Mouse (Mus musculus) limb, embryonic 13.5 days (tissue): ENCODE data around the gene Ubfd1. TPM values are rescaled to one million over a fixed set of nuclear protein-coding genes. Genes with fewer than 3 reads are reported as not detected.

ENCODE experiments used
- ATAC-seq: fragments of 200-750 bp; cut with Nextera tagmentation; 2 replicates; pipeline ENCODE4 v1.8.0; 2017; ENCODE audit warnings: low read depth, moderate number of reproducible peaks, moderate TSS enrichment; ENCODE audit not compliant: low FRiP score
- H3K27ac ChIP-seq: fragments of 300-500 bp; sonication (generic); 2 replicates; pipeline ENCODE4 v1.5.1; 2015; ENCODE audit warnings: inconsistent platforms, mild to moderate bottlenecking, moderate library complexity
- H3K27me3 ChIP-seq: fragments of 300-500 bp; sonication (generic); 2 replicates; pipeline ENCODE4 v1.6.1; 2015; ENCODE audit warnings: mild to moderate bottlenecking, inconsistent platforms
- H3K36me3 ChIP-seq: fragments of 300-500 bp; sonication (generic); 2 replicates; pipeline ENCODE4 v1.6.1; 2015; ENCODE audit warnings: inconsistent platforms, mild to moderate bottlenecking, moderate library complexity
- H3K4me1 ChIP-seq: fragments of 300-500 bp; sonication (generic); 2 replicates; pipeline ENCODE4 v1.6.1; 2015; ENCODE audit warnings: inconsistent platforms
- H3K4me2 ChIP-seq: fragments of 300-500 bp; sonication (generic); replicated peaks from 2 replicates; pipeline ENCODE4 v1.6.1; 2015; ENCODE audit warnings: inconsistent platforms, mild to moderate bottlenecking, moderate library complexity
- H3K4me3 ChIP-seq: fragments of 300-500 bp; sonication (generic); 2 replicates; pipeline ENCODE4 v1.5.1; 2015; ENCODE audit warnings: moderate library complexity, mild to moderate bottlenecking, inconsistent platforms
- H3K9ac ChIP-seq: fragments of 300-500 bp; sonication (generic); 2 replicates; pipeline ENCODE4 v1.6.1; 2015; ENCODE audit warnings: mild to moderate bottlenecking, inconsistent platforms
- H3K9me3 ChIP-seq: fragments of 300-500 bp; sonication (generic); 2 replicates; pipeline ENCODE4 v1.6.1; 2016; ENCODE audit warnings: inconsistent platforms
- WGBS: fragments of 180-500 bp; shearing (Covaris S2); methylation state at CpG from one replicate; pipeline ENCODE4 v1.1.7; 2015; 5-methylcytosine and 5-hydroxymethylcytosine counted together
- polyA plus RNA-seq: library from polyadenylated mRNA; unstranded; fragments of >200 nt; fragmentation: Nextera tagmentation; extraction: Ambion mirVana; gene quantifications from 2 replicates; pipeline ENCODE4 v1.2.1, GENCODE M21; 2015

The Ubfd1 gene
- 71.3 and 76.5 TPM in 2 replicates for polyA plus RNA-seq

DNA sequence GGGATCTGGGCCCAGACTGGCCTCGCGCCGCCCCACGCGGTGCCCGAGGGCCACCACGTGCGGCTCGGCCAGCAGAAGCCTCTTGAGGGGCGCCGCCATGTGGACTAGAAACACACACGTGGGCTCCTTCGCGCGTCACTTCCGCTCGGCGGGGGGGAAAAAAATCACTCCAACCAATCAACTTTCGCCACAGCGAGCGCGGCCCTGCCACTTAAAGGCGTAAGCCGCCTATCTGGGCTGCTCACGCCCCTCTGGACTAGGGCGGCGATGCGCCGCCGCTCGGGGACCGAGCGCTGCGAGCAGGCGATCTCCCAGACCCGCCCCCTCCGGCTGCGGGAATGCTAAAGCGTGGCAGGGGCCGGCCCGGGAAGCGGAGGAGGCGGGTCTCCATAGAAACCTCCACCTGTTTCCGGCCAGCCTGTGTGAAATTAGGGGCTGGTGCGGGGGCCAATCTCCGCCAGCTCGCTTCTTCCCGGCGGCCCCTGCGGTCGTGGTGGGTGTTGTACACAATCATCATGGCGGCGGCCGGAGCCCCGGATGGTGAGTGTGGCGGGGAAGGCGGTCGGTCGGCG is at the start of gene Ubfd1, which contains the start of gene Ears2:
Gene Ubfd1, plus strand, starts transcription at position 231 of the 572 bp plus-strand sequence.
Gene Ears2, minus strand, starts transcription at position 319 of the 572 bp plus-strand sequence.
- Histone ChIP-seq H3K4me2 (peak within 1 kb of the TSS; percentile 76), H3K36me3 (peaks cover 40% of the 10 kb centered on the region), H3K4me3 (peak within 1 kb of the TSS; percentile 100), H3K9ac (peak within 1 kb of the TSS; percentile 99), H3K9me3 (no peaks in the 10 kb centered on the region), H3K27me3 (no peaks in the 10 kb centered on the region), H3K27ac (peak within 1 kb of the TSS; percentile 92), H3K4me1 (peaks cover 30% of the 10 kb centered on the region)
- ATAC-seq: peak; percentile 98
- under 1% methylated on average over 59 of the region's 60 CpGs for WGBS

DNA sequence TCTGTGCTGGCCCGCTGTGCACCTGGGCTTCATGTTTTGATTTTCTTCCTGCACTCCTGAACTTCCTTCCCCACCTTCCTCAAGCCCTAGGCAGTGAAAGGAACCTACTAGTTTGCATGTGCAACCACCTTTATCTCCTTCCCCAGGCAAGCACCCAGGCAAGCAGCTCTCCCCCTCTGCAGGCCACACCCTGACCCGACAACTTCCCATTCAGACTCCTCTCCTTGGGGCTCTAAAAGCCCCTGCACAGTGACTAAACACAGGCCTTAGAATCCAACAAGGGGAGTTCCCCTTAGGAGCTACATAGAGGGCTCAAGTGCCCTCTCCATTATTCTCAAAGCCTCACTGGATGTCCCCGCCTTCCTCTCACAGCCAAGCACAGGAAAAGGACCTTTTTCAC is 48.7 kb upstream of the Ubfd1 start:
- peak overlapping the region; percentile 25; the same call in 1 of the 2 replicates for H3K9ac ChIP-seq
- H3K36me3 ChIP-seq: peaks cover 6% of the 10 kb centered on the region
- H3K4me3 ChIP-seq: peak overlapping the region; percentile 82; the same call in 1 of the 2 replicates
- H3K27me3 ChIP-seq: no peaks in the 10 kb centered on the region
- no peak overlapping the region; the same call in 1 of the 2 replicates for H3K27ac ChIP-seq
- H3K9me3 ChIP-seq: no peaks in the 10 kb centered on the region
- H3K4me2 ChIP-seq: peak overlapping the region; percentile 79
- 82% methylated on average over 3 of the region's 3 CpGs for WGBS
- H3K4me1 ChIP-seq: peaks cover 44% of the 10 kb centered on the region
- no peak for ATAC-seq

DNA sequence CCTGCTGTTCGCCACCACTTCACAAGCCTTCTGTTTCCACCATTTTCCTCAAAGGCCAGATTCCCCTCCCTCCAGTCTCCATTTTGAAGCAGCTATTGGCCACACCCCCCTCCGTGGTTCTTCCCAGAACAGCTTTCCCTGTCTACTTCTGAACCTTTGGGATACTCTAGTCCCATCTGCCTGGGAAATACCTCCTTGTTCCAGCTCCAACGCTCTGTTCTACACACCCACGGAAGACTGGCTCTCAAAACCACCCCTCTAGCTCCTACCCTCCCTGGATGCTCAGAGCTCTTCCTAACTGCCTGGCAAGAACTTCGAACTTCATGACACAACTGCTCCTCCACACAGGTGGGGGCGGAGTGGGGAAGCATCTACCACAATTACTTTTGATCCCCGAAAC is 48.0 kb upstream of the Ubfd1 start:
- peaks cover 6% of the 10 kb centered on the region for H3K36me3 ChIP-seq
- 83% methylated on average over 7 of the region's 7 CpGs for WGBS
- H3K9me3 ChIP-seq: no peaks in the 10 kb centered on the region
- peak overlapping the region; percentile 79 for H3K4me2 ChIP-seq
- peaks cover 44% of the 10 kb centered on the region for H3K4me1 ChIP-seq
- H3K4me3 ChIP-seq: peak overlapping the region; percentile 82
- peak overlapping the region; percentile 36; the same call in 1 of the 2 replicates for H3K9ac ChIP-seq
- H3K27ac ChIP-seq: no peak overlapping the region; the same call in 1 of the 2 replicates
- ATAC-seq: no peak
- H3K27me3 ChIP-seq: no peaks in the 10 kb centered on the region

DNA sequence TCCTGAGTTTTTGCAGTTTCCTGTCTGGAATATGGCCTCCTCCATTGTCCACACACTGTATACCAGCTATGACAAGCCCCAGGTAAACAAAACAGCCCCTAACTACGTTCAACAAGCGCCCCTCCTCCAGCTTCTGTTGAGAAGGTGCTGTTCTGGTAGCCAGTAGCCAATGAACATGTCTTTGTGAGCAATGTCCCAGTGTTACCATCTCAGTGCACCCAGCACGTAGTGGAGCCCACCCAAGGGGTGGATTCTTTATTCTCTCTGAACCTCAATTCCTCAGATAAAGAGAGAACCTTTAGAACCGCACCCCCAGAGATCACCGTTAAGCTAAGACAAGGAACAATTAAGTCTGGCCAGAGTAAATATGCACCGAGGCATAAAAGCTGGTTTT is 46.7 kb upstream of the Ubfd1 start:
- H3K27me3 ChIP-seq: no peaks in the 10 kb centered on the region
- ATAC-seq: peak; percentile 25; the same call in 1 of the 2 replicates
- peaks cover 36% of the 10 kb centered on the region for H3K4me1 ChIP-seq
- H3K36me3 ChIP-seq: peaks cover 6% of the 10 kb centered on the region
- H3K27ac ChIP-seq: peak overlapping the region; percentile 88
- peak overlapping the region; percentile 90 for H3K9ac ChIP-seq
- under 1% methylated on average over 6 of the region's 6 CpGs for WGBS
- H3K9me3 ChIP-seq: no peaks in the 10 kb centered on the region
- H3K4me3 ChIP-seq: peak overlapping the region; percentile 82
- H3K4me2 ChIP-seq: peak overlapping the region; percentile 79

DNA sequence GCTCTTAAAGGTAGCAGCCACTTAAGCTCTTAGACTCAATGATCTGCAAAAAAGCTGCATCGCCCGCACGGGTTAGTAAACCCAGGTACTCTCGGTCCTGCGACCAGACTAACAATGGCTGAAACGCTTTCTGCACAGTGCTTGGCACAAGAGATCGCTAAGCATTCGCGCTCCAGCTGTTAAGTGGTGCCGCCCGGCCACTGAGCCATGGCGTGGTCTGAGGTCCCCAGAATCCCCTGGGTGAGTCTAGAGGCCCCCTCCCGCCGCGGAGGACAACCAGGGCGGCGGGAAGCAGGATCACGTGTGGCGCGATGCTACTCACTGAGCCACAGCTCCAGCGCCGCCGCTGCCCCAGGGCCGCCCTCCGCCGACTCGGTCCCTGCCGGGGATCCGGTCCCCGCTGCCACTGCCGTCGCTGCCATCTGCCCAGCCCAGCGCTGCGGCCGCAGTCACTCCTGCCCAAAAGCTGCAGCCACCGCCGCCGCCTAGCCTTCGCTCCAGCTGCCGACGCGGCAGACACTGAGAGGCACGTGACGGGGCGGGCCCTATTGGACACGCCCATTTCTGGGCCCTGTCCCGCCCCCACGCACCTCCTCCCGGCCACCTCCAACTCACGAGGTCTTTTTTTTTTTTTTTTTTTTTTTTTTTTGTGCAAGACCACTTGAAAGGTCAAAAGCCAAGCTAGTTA is 46.2 kb upstream of the Ubfd1 start, which contains the start of gene Gga2:
Gene Gga2, minus strand, starts transcription at position 556 of the 688 bp plus-strand sequence.
- H3K4me1 ChIP-seq: peaks cover 31% of the 10 kb centered on the region
- peak within 1 kb of the TSS; percentile 82 for H3K4me3 ChIP-seq
- peaks cover 6% of the 10 kb centered on the region for H3K36me3 ChIP-seq
- peak within 1 kb of the TSS; percentile 90 for H3K9ac ChIP-seq
- WGBS: under 1% methylated on average over 50 of the region's 50 CpGs
- H3K27ac ChIP-seq: peak within 1 kb of the TSS; percentile 88
- H3K9me3 ChIP-seq: no peaks in the 10 kb centered on the region
- peak; percentile 86 for ATAC-seq
- peak within 1 kb of the TSS; percentile 79 for H3K4me2 ChIP-seq
- no peaks in the 10 kb centered on the region for H3K27me3 ChIP-seq

DNA sequence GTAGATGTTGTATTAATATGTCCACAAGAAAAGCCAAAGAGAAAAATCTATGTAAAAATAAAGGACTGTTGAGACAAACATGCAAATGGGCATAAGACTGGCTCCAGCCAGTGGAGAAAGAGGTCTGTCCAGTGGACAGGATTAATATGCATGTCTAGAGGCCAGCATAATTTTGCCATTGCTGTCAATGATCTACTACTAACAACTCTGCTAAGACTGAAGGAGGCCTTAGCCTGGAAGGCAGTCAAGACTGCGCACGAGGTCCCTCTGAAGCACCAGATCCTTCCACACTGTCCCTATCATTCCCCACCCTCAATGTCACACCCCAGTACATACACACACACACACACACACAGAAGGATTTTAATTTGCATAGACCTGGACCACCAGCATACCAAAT is 44.8 kb upstream of the Ubfd1 start:
- H3K4me3 ChIP-seq: no peak overlapping the region
- H3K27ac ChIP-seq: no peak overlapping the region
- ATAC-seq: no peak
- no peaks in the 10 kb centered on the region for H3K9me3 ChIP-seq
- H3K4me2 ChIP-seq: no peak overlapping the region
- H3K27me3 ChIP-seq: no peaks in the 10 kb centered on the region
- H3K36me3 ChIP-seq: peaks cover 6% of the 10 kb centered on the region
- H3K4me1 ChIP-seq: peaks cover 23% of the 10 kb centered on the region
- no peak overlapping the region for H3K9ac ChIP-seq
- WGBS: 100% methylated on average over 2 of the region's 2 CpGs

DNA sequence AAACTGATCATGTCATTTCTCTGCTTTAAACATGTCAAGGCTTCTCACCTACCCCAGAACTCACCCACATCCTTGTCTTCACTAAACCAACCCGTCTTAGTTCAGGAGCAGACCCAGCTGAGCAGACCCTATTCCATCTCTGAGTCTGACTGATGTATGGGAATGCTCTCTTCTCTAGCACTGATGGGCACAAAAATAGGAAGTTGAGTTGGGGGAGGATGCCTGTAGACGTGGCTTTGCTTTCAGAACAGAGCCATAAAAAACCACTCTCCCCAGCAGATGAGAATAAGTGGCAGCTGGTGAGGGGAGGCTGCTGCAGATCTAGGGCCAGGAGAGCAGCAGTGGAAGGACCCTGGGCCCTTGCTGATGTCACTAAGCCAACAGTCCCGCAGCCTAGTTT is 33.6 kb upstream of the Ubfd1 start:
- ATAC-seq: no peak
- Histone ChIP-seq H3K9me3 (no peaks in the 10 kb centered on the region), H3K27ac (no peak overlapping the region), H3K4me1 (no peaks in the 10 kb centered on the region), H3K4me3 (no peak overlapping the region), H3K27me3 (no peaks in the 10 kb centered on the region), H3K4me2 (no peak overlapping the region), H3K9ac (no peak overlapping the region), H3K36me3 (peaks cover 12% of the 10 kb centered on the region)
- WGBS: 56% methylated on average over 3 of the region's 3 CpGs

DNA sequence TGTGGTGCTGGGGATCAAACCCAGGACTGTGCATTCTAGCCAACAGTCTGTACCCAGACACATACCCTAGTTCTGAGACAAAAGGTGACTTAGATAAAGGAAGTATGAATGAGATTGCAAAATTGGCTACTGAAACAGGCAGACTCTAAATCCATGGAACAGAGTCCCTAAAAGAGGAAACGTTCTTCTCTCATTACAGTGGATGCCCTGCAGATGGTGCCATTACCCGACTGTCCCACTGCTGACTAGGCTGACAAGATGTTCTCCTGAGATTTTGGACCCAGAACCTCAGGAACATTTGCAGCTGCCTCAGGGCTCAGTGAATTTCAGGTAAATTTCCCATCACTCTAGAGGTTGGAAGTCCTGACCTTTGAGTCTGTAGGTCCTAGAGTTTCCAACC is 32.6 kb upstream of the Ubfd1 start:
- H3K4me3 ChIP-seq: no peak overlapping the region
- ATAC-seq: no peak
- WGBS: 37% methylated on average over 2 of the region's 2 CpGs
- no peak overlapping the region for H3K4me2 ChIP-seq
- no peak overlapping the region for H3K27ac ChIP-seq
- no peaks in the 10 kb centered on the region for H3K9me3 ChIP-seq
- H3K4me1 ChIP-seq: no peaks in the 10 kb centered on the region
- H3K27me3 ChIP-seq: no peaks in the 10 kb centered on the region
- H3K36me3 ChIP-seq: peaks cover 20% of the 10 kb centered on the region
- H3K9ac ChIP-seq: no peak overlapping the region

DNA sequence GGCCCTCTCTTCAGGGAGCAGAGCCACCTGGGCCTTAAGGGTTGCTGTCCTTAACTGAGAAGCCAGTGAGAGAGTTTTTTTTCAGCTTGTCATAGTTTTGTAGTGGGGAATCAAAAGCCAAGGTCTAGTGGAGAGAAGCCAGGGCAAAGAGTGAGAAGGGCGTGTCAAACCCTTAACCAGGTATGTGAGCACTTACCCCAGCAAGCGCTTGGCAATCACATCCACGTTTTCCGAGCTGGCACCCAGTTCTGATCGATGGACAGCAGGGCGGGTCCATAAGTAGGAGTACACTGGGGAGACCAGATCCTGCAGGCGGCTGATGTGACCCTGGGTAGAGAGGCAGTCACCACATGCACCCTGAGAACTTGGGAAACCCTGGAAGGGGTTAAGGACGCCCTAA is 22.9 kb upstream of the Ubfd1 start:
- Histone ChIP-seq H3K9ac (no peak overlapping the region), H3K4me3 (no peak overlapping the region), H3K36me3 (peaks cover 61% of the 10 kb centered on the region), H3K27ac (no peak overlapping the region), H3K4me2 (no peak overlapping the region), H3K27me3 (no peaks in the 10 kb centered on the region), H3K4me1 (no peaks in the 10 kb centered on the region), H3K9me3 (no peaks in the 10 kb centered on the region)
- WGBS: 89% methylated on average over 8 of the region's 8 CpGs
- ATAC-seq: no peak

DNA sequence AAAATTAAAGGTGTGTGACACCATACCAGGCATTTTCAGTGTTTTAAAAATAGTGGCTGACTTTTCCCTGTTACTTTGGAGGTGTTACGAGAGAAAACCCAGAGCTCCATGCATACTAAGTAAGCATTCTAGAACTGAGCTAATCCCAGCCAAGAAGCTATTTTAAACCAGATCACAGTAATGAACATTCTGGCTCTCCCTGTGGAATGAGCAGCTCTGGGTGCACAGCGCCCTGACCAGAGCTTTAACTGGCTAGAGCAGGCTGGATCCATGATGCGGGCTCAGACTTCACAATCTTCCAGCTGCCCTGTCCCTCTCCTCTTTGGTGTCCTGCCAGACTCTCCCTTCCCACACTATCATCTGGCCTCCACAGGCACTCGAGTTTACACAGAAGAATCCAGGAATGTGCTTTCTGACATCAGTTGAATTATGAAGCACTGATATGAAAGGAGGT is 21.8 kb upstream of the Ubfd1 start:
- Histone ChIP-seq H3K27me3 (no peaks in the 10 kb centered on the region), H3K4me1 (no peaks in the 10 kb centered on the region), H3K36me3 (peaks cover 57% of the 10 kb centered on the region), H3K4me3 (no peak overlapping the region), H3K4me2 (no peak overlapping the region), H3K9me3 (no peaks in the 10 kb centered on the region), H3K27ac (no peak overlapping the region), H3K9ac (no peak overlapping the region)
- no peak for ATAC-seq
- WGBS: 81% methylated on average over 4 of the region's 4 CpGs

DNA sequence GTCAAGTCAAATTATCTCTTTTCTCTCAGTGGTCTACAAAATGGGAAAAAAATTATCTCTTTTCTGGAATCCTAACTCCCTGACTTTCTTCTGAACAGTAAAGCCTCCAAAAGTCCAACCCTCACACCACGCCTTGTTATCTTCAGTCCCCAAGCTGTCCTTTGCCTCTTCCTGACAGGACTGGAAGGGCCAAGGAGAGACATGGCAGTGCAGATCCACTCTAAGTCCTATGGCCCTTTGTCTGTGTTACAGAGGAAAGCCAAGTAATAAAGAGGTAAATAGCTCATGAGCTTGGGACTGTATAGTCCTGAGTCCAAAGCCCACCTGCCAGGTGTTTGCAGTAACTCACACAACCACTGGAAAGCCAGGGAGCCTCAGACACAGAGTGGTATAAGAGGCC is 21.3 kb upstream of the Ubfd1 start:
- Histone ChIP-seq H3K36me3 (peaks cover 56% of the 10 kb centered on the region), H3K4me1 (no peaks in the 10 kb centered on the region), H3K27me3 (no peaks in the 10 kb centered on the region), H3K9ac (no peak overlapping the region), H3K4me2 (no peak overlapping the region), H3K27ac (no peak overlapping the region), H3K4me3 (no peak overlapping the region), H3K9me3 (no peaks in the 10 kb centered on the region)
- ATAC-seq: no peak
- 89% methylated on average over 1 of the region's 1 CpGs for WGBS

DNA sequence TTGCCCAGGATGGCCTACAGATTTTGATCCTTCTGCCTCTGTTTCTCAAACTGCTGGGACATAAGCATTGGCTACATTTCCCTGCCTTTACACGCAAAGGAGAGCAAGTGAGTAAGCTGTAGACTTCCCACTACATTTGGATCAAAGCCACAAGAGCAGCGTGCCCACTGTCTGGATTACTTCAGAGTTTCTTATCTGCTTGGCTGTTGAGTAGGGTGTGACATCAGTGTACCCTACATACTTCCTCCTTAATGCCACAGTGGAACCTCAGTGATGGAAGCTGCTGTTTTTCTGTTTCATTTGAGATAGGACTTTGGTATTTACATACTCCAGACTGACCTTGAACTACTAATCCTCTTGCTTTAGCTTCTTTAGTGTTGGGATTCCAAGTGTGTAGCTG is 20.2 kb upstream of the Ubfd1 start:
- H3K4me2 ChIP-seq: no peak overlapping the region
- 96% methylated on average over 2 of the region's 2 CpGs for WGBS
- H3K4me3 ChIP-seq: no peak overlapping the region
- H3K9me3 ChIP-seq: no peaks in the 10 kb centered on the region
- H3K27ac ChIP-seq: no peak overlapping the region
- ATAC-seq: no peak
- H3K9ac ChIP-seq: no peak overlapping the region
- H3K27me3 ChIP-seq: no peaks in the 10 kb centered on the region
- H3K4me1 ChIP-seq: no peaks in the 10 kb centered on the region
- H3K36me3 ChIP-seq: peaks cover 55% of the 10 kb centered on the region
